Mouse (Mus musculus) cerebellum, adult (tissue): ENCODE results near the gene AI593442.

ENCODE experiments used
- ATAC-seq: cut with Nextera tagmentation; 2 replicates; pipeline ENCODE4 v1.9.2; 2017; ENCODE audit warnings: mild to moderate bottlenecking, moderate library complexity, mixed read lengths; ENCODE audit not compliant: insufficient number of reproducible peaks, low FRiP score, low TSS enrichment

The AI593442 gene

DNA sequence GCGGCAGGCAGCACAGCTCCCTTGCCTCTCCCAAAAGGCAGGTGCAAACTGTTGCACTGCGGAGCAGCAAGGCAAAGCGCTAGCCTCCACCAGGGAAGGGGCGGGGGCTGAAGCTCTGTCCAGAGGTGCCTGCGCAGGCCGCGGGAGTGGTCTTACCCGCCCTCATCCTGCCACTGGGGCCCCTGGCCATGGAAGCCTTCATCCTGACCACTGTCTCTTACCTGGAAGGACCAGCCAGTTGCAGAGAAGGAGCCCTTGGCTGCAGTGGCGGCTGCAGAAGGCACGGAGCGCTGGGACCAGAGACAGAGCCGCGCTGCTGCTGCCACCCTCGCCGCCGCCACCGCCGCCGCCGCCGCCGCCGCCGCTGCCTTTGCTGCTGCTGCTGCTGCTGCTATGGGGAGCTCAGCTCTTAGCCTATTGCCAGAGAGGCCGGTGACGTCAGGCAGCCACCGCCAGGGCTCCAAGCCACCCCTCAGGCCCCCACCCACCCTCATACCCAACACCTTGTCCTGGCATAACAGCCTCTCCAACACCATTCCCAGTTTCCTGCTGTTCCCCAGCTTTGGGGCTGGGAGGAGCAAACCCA, at the start of gene AI593442:
Gene AI593442 (minus strand): TSS at position 419 of the 586 bp plus-strand sequence.
- ATAC-seq = no peak

DNA sequence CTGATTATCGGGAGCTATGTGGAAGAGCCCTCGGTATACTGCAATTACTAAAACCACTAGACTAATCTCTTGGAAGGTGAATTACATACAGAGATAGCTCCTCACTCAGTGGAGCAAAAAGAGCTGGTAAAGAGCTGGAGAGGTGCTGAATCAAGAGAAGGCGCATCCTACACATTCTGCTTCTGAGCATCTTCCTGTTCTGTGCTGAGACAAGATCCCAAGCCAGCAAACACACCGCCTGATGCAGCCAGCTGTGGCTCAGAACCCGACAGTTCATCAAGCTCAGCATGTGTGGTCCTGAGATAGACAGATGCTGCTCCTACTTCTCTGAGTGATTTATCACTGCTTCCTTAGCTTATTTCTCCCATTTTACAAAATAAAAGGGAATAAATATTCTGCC, 49.2 kb upstream of the AI593442 start:
- no peak for ATAC-seq

DNA sequence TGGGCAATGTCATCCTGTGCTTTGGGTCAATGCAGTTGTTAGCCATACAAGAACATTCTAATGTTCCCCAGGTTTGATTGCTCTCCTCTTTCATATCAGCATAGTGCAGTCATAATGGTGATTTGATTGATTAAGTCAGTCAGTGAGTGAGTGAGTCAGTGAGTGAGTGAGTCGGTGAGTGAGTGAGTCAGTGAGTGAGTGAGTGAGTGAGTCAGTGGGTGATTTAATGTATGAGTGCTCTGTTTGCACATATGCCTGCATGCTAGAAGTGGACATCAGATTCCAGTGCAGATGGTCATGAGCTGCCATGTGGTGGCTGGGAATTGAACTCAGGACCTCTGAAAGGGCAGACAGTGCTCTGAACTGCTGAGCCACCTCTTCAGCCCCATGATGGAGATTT, 43.0 kb upstream of the AI593442 start:
- ATAC-seq = no peak

DNA sequence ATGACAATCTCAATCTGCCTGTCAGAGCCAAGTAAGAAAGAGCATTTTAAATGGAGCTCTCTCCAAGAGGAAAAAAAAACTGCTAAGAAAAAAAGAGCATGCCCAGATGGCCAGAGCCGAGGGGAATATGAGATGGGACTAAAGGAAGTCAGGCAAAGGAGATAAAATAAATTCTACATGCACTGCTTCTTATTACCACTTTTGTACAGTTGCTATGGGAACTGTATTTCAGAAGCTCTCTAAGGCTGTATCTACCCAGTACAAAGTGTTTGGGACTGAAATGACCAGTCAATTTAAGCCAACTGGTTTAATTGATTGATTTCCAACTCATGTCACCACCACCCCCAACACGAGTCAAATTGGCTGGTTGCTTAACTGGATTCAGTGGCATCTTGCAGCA, 40.0 kb upstream of the AI593442 start:
- ATAC-seq = no peak

DNA sequence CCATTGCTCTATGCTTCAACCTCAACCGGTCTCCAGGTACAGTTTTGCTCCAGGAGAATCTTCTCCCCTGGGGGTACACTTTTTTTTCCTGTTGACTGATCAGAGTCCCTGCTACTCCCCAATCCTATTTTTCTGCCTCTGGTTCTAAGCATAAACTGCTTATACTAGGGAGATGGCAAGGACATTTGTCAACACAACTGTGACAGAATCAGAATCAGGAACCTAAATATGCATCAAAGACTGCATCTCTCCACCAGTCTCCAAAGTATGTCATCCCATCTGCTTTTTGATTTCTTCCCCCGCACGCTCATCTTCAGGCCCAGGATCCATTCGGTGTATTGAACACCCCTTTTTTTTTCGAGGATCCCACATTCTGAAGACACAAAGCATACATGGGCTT, 456 bp upstream of the AI593442 start:
- ATAC-seq = no peak

DNA sequence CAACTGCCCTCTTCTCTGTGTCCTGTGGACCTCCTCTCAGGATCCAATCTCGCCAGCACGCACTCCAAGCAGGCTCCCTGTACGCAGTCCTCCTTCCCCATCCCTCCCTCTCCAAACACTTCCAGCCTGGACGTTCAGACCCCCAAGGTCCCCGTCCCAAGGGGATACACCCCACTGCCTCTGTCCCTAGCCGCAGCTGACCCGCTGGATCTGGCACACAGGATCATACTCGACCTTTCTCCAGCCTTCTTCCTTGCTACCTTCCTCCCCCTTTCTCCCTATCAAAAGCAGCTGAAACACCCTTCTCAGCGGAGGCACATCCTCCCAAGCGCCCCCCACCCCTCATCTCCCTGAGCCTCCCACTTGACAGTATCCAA, 753 bp downstream of the AI593442 start:
- ATAC-seq = no peak

DNA sequence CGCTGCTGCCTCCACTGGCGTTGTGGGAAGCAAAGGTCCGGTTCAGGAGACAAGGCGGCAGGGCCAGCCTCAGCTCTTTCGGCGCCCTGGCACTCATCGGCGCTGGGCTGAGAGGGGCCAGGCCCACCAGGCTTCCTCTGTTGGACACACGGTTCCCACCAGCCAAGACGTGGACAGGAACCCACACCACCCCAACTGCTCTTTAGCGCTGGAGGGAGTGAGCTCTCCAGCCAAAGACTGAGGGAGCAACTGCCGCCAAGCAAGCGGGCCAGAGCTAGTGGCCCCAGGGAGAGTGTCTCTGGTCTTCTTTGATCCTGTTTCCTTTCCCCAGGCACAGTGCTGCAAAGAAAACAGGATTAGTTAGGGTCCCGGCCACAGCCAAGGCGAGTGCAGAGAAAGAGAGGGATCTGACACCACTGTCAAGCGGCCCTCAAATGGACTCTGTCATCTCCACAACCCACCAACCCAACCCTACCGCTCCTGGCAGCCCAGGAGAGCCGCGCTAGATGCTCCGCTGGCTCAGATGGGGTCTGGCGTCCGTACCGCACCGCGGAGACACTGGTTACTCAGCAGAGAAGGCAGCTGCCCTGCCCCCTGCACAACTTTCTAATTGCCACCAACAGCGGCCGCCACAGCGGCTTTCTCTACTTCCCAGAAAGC, 1.3 kb downstream of the AI593442 start:
- ATAC-seq = no peak

DNA sequence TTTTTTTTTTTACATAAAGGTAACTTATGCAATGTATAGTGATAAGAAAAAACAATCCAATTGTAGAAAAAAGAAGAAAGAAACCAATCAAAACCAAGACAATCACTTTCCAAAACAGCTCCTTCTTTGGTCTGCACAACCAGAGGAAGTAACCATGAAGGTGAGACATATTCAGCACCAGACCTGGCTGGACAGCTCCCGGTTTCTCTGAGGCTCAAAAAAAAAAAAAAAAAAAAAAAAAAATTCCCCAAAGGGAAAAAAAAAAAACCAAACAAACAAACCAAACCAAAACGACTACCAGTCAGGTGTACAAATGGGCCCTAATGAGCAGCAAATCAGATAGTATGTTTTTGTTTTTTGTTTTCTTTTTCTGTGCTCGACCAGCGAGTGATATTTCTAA, 3.0 kb downstream of the AI593442 start:
- no peak for ATAC-seq

DNA sequence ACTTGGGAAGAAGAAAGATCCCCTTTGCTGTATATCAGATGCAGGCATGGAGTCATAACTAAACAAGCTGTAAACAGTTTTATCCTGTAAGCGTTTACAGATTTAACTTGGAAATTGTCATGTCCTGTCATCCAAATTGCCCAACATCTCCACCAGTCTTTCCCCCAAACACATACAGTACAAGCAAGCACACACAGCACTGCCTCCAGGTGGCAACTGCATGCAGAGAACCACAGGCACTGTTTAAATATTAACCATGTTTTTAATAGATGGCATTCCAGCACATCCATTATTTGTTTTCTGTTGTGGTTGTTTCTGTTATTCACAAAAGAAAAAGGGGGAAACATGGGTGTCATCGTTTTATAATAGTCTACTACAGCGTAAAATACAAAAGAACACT, 3.6 kb downstream of the AI593442 start:
- no peak for ATAC-seq

DNA sequence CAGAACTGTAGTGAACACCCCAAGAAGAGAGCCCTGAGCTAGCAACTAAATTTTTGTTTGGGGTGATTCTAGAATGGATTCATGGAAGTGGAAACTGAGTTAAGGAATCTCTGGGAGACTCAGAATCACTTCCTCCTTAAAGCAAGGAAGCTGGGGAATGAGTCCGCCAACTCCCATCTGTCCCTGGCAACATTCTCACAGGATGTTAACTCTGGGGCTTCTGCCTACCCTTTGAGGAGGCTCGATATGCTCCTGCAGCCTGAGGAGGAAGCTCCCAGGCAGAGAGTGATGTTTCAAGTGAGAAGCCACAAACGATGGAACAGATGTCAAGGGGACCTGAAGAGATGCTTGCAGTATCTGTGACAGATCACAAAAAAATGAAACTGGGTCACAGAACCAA, 18.2 kb downstream of the AI593442 start:
- ATAC-seq = no peak

DNA sequence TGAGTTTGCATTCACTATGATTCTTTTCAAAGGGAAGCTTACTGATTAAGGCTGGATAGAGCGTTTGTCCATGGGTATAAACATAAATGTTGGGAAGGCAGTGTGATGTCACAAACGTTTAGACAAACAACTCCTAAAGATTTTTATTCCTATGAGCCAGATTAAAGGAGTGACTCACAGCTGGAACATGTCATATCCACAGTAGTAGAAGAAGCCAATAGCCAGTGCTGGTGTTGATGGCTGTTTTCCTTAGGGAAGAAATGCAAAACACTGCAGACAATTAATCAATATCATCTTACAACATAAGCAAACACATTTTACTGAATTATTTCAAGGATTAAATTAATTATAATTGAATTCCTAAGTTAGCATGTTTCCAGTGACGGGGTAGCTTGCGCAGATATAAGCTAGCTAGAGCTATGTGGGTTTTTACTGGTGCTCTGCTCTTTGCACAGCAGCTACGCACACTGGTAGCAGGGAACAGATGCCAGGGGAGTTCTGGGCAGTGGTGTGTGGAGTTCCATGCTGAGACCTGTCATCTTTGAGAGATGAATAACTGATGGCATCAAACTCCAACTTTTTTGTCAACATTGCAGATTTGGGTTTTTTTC, 29.1 kb downstream of the AI593442 start:
- ATAC-seq = no peak

DNA sequence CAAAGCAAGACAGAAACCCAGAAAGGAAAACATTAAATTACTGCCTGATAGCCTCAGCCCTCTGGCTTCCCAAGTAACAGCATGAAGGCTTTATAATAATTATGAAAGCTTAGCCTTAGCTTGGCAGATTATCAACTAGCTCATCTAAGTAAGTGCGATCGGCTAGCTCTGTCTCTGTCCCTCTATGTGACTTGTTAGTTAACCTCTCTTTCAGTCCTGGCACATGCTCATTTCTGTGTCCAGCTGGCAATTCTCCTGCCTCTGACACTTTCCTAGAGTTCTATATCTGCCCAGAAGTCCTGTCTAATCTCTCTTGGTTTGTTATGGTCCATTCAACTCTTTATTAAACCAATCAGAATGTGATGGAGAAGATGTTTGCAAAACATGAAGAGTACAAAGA, 34.3 kb downstream of the AI593442 start:
- no peak for ATAC-seq

DNA sequence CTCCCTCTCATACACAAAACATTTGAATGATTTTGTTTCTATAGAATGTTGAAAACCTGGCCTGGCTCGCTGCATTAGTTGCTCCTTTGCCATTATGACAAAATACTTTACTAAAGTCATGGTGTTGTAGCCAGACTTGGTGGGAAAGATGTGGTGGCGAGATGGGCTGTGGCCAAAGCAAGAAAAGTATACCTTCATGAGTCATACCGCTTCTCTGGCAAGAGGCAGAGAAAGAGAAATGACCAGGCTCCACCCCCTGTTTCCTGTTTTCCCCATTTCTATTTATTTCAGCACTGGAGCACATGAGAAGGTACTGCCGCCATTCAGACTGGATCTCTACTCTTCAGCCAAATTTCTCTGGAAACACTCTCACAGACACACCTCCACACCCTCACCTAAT, 35.0 kb downstream of the AI593442 start:
- ATAC-seq = no peak

DNA sequence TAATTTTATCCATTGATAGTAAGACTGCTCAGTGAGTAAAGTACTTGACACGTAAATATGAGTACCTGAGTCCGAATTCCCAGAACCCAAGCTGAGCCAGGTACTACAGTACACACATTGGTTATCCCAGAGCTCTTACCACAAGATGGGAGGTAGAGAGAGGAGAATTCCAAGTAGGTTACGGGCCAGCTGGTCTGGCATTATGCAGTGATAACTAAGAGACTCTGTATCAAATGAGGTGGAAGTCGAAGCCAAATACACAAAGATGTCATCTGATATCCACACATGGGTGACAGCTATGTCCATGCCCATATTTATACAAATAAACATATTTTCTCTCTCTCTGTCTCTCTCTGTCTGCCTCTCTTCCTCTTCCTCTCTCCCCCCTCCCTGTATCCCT, 35.4 kb downstream of the AI593442 start:
- ATAC-seq = no peak

DNA sequence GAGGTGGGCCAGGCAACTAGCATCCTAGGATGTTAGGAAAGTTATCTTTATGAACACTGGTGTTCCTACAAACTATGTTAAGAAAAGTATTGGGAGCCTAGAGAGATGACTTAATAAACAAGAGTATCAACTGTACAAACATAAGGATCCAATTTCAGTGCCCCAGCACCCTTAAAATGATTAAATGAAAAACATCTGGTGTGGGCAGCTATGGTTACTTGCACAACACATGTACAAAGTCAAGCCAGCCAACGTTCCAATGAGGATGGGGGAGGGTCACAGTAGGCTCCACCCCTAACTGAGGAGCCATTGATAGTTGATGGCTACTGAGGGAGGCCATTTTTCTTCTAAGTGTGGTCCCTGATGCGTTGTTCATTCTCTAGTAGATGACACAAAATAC, 43.6 kb downstream of the AI593442 start:
- no peak for ATAC-seq

DNA sequence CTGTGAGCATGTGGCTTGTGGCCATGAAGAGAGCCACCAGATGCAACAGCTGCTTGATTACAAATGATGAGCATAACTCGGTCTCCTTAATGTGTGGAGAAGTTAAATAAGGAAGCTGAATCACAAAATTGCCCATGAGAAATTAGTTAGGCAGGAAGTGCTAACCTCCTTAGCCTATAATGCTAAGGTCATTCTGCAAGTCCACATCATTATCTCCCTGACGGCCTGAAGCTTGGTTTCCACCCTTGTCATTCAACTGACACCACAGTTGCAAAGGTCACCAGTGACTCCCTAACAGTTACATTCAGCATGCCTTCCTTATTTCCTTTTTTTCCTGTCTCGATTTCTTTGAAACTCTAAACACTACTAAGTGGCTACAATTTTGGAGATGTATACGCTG, 55.7 kb downstream of the AI593442 start:
- ATAC-seq = no peak
